Mouse (Mus musculus) heart, adult 2 months (tissue): Measurements from ENCODE around the gene Ralgps1.

Experiments
- EP300 ChIP-seq: fragments of 200-500 bp; IDR thresholded peaks from 2 replicates; pipeline ENCODE4 v1.6.1; 2011; ENCODE audit warnings: low read depth, low read length, control low read depth; ENCODE audit not compliant: insufficient read depth
- POLR2A ChIP-seq: fragments of 200-500 bp; IDR thresholded peaks from 2 replicates; pipeline ENCODE4 v1.6.1; 2011; ENCODE audit warnings: mild to moderate bottlenecking, low read depth, low read length, control low read depth; ENCODE audit not compliant: insufficient read depth

DNA sequence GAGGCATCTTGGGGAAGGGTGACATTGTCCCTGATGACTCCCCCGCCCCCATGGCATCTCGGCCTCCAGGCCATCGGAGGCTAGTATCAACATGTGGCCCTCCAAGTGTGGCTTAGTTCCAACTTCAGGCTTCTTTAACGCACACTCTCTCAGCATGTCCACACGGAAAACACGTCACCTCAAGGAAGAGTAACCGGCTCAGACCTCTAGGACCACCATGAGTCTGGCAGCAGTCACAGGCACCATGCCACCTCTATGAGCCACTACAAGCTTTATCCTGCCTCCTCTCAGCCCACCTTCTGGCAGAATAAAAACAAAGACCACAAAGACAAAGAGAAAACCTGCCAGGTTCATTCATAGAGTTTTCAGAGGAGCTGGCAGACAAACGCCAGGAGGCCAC is 80.8 kb downstream of the Ralgps1 start:
- TF ChIP-seq EP300, result no peak
- no peak for TF ChIP-seq POLR2A
